Mouse (Mus musculus): ENCODE data around the gene Usp30. TPM values are rescaled to one million over a fixed set of nuclear protein-coding genes. Genes with fewer than 3 reads are reported as not detected.

Gene Usp30
- polyA plus RNA-seq, 2 experiments, result 2.0 to 3.9 TPM

DNA sequence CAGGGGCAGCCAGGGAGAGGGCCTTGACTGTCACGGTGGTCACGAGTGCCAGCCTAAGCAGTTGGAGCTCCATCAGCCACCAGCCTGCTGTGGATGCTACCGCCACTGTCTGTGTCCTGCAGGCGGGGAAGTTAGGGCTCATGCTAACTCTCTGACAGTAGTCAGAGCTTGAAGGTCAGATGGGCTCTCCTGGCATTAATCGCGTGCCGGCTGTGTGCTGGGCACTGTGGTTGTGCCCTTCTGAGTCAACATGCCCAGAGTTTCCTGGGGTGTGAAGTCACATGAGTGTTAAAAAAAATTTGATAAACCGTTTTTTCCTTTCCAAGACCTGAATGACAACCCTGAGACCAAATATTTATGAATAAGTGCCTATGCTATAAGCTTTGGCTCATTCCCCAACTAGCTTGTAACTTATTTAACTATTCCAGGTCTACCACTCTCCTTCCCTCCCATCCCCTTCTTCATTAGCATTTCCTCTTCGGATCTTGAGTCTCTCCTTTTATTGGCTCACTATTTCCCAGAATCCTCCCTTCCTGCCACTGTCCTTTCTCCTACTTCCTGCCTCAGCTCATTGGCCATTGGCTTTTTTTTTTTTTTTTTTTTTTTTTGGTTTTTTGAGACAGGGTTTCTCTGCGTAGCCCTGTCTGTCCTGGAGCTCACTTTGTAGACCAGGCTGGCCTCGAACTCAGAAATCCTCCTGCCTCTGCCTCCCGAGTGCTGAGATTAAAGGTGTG is 87.3 kb downstream of the Usp30 start:
- H3K4me2 ChIP-seq (ENCODE audit: low read depth), result no peak overlapping the region
- 65% methylated on average over 12 of the region's 12 CpGs for WGBS (ENCODE audit: insufficient replicate concordance)
- 0 out of 4 replicates have a peak, but pooled peaks cover 0 to 2% of the 10 kb centered on the region in 2 experiments for H3K4me1 ChIP-seq (replicated peaks; ENCODE audit: control insufficient read depth in 2 of 2, insufficient read depth in 2 of 2, low read length in 1 of 2)
- no peaks in the 10 kb centered on the region for H3K36me3 ChIP-seq (replicated peaks; ENCODE audit: control insufficient read depth, insufficient read depth, low read depth)
- TF ChIP-seq CTCF (IDR thresholded peaks at IDR 0.05; ENCODE audit: low read depth), result no peak
- no peak for TF ChIP-seq EP300 (IDR thresholded peaks at IDR 0.05; ENCODE audit: low read depth)
- no peaks in the 10 kb centered on the region for H3K27me3 ChIP-seq (ENCODE audit: control insufficient read depth, insufficient read depth, low read length)
- H3K4me3 ChIP-seq (ENCODE audit: insufficient read depth in 1 of 2, low read depth in 2 of 2, low read length in 2 of 2), result no peak overlapping the region
- ATAC-seq (ENCODE audit: insufficient read depth) (no peak), DNase-seq (ENCODE audit: low read depth in 3 of 3, low spot score in 3 of 3) (no peak)
- H3K9ac ChIP-seq (replicated peaks), result no peak overlapping the region
- no peak overlapping the region for H3K27ac ChIP-seq
- no peaks in the 10 kb centered on the region for H3K9me3 ChIP-seq (ENCODE audit: control insufficient read depth, low read length)

GRCm38 (mm10) chr5:114153490-114153889 is 88.2 kb downstream of the Usp30 start:
- Histone ChIP-seq H3K9me3 (ENCODE audit: control insufficient read depth, low read length) (no peaks in the 10 kb centered on the region), H3K4me3 (ENCODE audit: insufficient read depth in 1 of 2, low read depth in 2 of 2, low read length in 2 of 2) (peak overlapping the region in 1 of 2 experiments; percentile 26; a peak in 2 of 4 replicates), H3K9ac (replicated peaks) (no peak overlapping the region), H3K27me3 (ENCODE audit: control insufficient read depth, insufficient read depth, low read length) (no peaks in the 10 kb centered on the region), H3K36me3 (replicated peaks; ENCODE audit: control insufficient read depth, insufficient read depth, low read depth) (no peaks in the 10 kb centered on the region), H3K27ac (no peak overlapping the region), H3K4me2 (ENCODE audit: low read depth) (peak overlapping the region; percentile 9; the same call in 1 of the 2 replicates), H3K4me1 (replicated peaks; ENCODE audit: control insufficient read depth in 2 of 2, insufficient read depth in 2 of 2, low read length in 1 of 2) (0 out of 4 replicates have a peak, but pooled peaks cover 0 to 2% of the 10 kb centered on the region in 2 experiments)
- ATAC-seq (ENCODE audit: insufficient read depth), result 0 out of 2 replicates have a peak, but pooled peaks have one; percentile 35
- no peak for TF ChIP-seq EP300 (IDR thresholded peaks at IDR 0.05; ENCODE audit: low read depth)
- peak; percentile 58 for TF ChIP-seq CTCF (IDR thresholded peaks at IDR 0.05; ENCODE audit: low read depth)
- 5% methylated on average over 12 of the region's 12 CpGs for WGBS (ENCODE audit: insufficient replicate concordance)
- peak in 1 of 3 experiments; percentile 19 for DNase-seq (ENCODE audit: low read depth in 3 of 3, low spot score in 3 of 3)

DNA sequence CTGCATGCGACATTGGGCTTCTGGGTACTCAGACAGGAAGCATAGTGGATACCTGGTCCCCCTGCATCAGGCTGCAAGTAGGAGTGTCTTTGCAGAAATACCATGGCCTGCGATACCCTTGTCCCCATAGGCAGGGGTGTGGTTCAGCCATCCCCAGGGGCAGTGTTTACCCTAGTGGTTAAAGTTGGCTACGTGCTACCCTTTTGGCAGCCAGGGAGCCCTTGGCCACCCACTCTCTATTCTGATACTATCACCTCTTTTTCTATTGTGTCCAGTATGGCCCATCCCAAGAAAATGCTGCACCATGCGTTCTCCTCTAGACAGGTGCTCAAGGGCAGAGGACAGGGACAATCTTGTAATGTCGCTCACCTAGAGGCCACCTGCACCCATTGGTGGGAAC is 89.5 kb downstream of the Usp30 start:
- DNase-seq (ENCODE audit: low read depth in 3 of 3, low spot score in 3 of 3) (no peak), ATAC-seq (ENCODE audit: insufficient read depth) (no peak)
- Histone ChIP-seq H3K36me3 (replicated peaks; ENCODE audit: control insufficient read depth, insufficient read depth, low read depth) (no peaks in the 10 kb centered on the region), H3K9me3 (ENCODE audit: control insufficient read depth, low read length) (no peaks in the 10 kb centered on the region), H3K9ac (replicated peaks) (no peak overlapping the region), H3K4me2 (ENCODE audit: low read depth) (no peak overlapping the region), H3K27me3 (ENCODE audit: control insufficient read depth, insufficient read depth, low read length) (no peaks in the 10 kb centered on the region), H3K27ac (no peak overlapping the region), H3K4me1 (replicated peaks; ENCODE audit: control insufficient read depth in 2 of 2, insufficient read depth in 2 of 2, low read length in 1 of 2) (0 out of 4 replicates have a peak, but pooled peaks cover 0 to 2% of the 10 kb centered on the region in 2 experiments), H3K4me3 (ENCODE audit: insufficient read depth in 1 of 2, low read depth in 2 of 2, low read length in 2 of 2) (no peak overlapping the region)
- no peak for TF ChIP-seq EP300 (IDR thresholded peaks at IDR 0.05; ENCODE audit: low read depth)
- no peak for TF ChIP-seq CTCF (IDR thresholded peaks at IDR 0.05; ENCODE audit: low read depth)
- WGBS (ENCODE audit: insufficient replicate concordance), result 61% methylated on average over 5 of the region's 5 CpGs

- no peaks in the 10 kb centered on the region for H3K9me3 ChIP-seq (ENCODE audit: control insufficient read depth, low read length)
- DNase-seq (ENCODE audit: low read depth in 3 of 3, low spot score in 3 of 3) (no peak), ATAC-seq (ENCODE audit: insufficient read depth) (no peak)
- no peak overlapping the region for H3K4me2 ChIP-seq (ENCODE audit: low read depth)
- TF ChIP-seq CTCF (IDR thresholded peaks at IDR 0.05; ENCODE audit: low read depth) (no peak), EP300 (IDR thresholded peaks at IDR 0.05; ENCODE audit: low read depth) (no peak)
- WGBS (ENCODE audit: insufficient replicate concordance), result 46% methylated on average over 9 of the region's 9 CpGs
- no peak overlapping the region for H3K4me3 ChIP-seq (ENCODE audit: insufficient read depth in 1 of 2, low read depth in 2 of 2, low read length in 2 of 2)
- H3K4me1 ChIP-seq (replicated peaks; ENCODE audit: control insufficient read depth in 2 of 2, insufficient read depth in 2 of 2, low read length in 1 of 2), result 0 out of 4 replicates have a peak, but pooled peaks cover 0 to 2% of the 10 kb centered on the region in 2 experiments
- H3K27me3 ChIP-seq (ENCODE audit: control insufficient read depth, insufficient read depth, low read length), result no peaks in the 10 kb centered on the region
- H3K9ac ChIP-seq (replicated peaks), result no peak overlapping the region
- H3K36me3 ChIP-seq (replicated peaks; ENCODE audit: control insufficient read depth, insufficient read depth, low read depth), result no peaks in the 10 kb centered on the region
- H3K27ac ChIP-seq, result no peak overlapping the region
Measured at GRCm38 (mm10) chr5:114155168-114155933, 90.1 kb downstream of the Usp30 start.

GRCm38 (mm10) chr5:114157236-114157635 is 92.0 kb downstream of the Usp30 start:
- TF ChIP-seq CTCF (IDR thresholded peaks at IDR 0.05; ENCODE audit: low read depth) (no peak), EP300 (IDR thresholded peaks at IDR 0.05; ENCODE audit: low read depth) (no peak)
- Histone ChIP-seq H3K9me3 (ENCODE audit: control insufficient read depth, low read length) (no peaks in the 10 kb centered on the region), H3K4me3 (ENCODE audit: insufficient read depth in 1 of 2, low read depth in 2 of 2, low read length in 2 of 2) (no peak overlapping the region), H3K4me1 (replicated peaks; ENCODE audit: control insufficient read depth in 2 of 2, insufficient read depth in 2 of 2, low read length in 1 of 2) (0 out of 4 replicates have a peak, but pooled peaks cover 0 to 2% of the 10 kb centered on the region in 2 experiments), H3K36me3 (replicated peaks; ENCODE audit: control insufficient read depth, insufficient read depth, low read depth) (no peaks in the 10 kb centered on the region), H3K27me3 (ENCODE audit: control insufficient read depth, insufficient read depth, low read length) (no peaks in the 10 kb centered on the region), H3K4me2 (ENCODE audit: low read depth) (no peak overlapping the region), H3K27ac (no peak overlapping the region), H3K9ac (replicated peaks) (no peak overlapping the region)
- ATAC-seq (ENCODE audit: insufficient read depth), result no peak
- 40% methylated on average over 7 of the region's 7 CpGs for WGBS (ENCODE audit: insufficient replicate concordance)
- no peak for DNase-seq (ENCODE audit: low read depth in 3 of 3, low spot score in 3 of 3)

Data from liver, embryonic 14.5 days (tissue).